Mouse (Mus musculus) spleen, postnatal 10 days (tissue): ENCODE data around the gene Gpr4.

Source experiments
- DNase-seq, 2 experiments: peaks; one replicate each; pipeline ENCODE4 v3.0.0; 2021 to 2022; ENCODE audit warnings: low spot score in 2 of 2

Gene Gpr4

GRCm38 (mm10) chr7:19211996-19212755 is at the start of gene Gpr4:
Gpr4 (plus strand) TSS chr7:19212538.
- DNase-seq, result no peak

- DNase-seq, result no peak
Observed at GRCm38 (mm10) chr7:19162928-19163327, 49.4 kb upstream of the Gpr4 start.

GRCm38 (mm10) chr7:19163752-19164151 is 48.6 kb upstream of the Gpr4 start:
- no peak for DNase-seq

- no peak for DNase-seq
Observed at GRCm38 (mm10) chr7:19164189-19164588, 48.1 kb upstream of the Gpr4 start.

GRCm38 (mm10) chr7:19164978-19165377 is 47.4 kb upstream of the Gpr4 start:
- DNase-seq, result peak in 1 of 2 experiments; percentile 53

GRCm38 (mm10) chr7:19165656-19166423 is 46.5 kb upstream of the Gpr4 start, which contains the start of gene Gipr:
Gipr (minus strand) TSS chr7:19166127.
- no peak for DNase-seq

GRCm38 (mm10) chr7:19166990-19167389 is 45.3 kb upstream of the Gpr4 start:
- no peak for DNase-seq

DNA sequence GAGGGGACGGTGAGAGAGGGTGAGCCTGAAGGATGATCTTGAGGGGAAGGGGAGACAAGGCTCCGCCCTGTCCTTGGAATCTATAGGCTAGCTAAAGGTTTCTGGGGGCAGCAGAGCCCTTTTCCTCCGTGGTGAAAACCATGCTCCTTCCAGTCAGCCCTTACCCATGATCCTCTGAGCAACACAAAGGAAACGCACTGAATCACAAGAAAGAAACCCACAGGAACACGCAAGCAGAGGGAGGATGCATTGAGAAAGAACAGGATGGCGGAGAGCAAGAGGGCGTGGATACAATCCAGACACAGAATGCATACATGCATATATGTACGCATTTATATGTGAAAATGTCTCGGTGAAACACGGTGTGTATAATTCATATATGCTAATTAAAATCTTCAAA is 42.8 kb upstream of the Gpr4 start:
- DNase-seq, result no peak

- no peak for DNase-seq
Observed at GRCm38 (mm10) chr7:19170142-19170541, 42.2 kb upstream of the Gpr4 start.

- no peak for DNase-seq
Observed at GRCm38 (mm10) chr7:19171831-19172230, 40.5 kb upstream of the Gpr4 start.

- DNase-seq, result peak; percentile 57 to 86
Observed at GRCm38 (mm10) chr7:19172874-19173273, 39.5 kb upstream of the Gpr4 start.

GRCm38 (mm10) chr7:19175708-19176515 is 36.4 kb upstream of the Gpr4 start, which contains the start of gene Eml2:
Eml2 (plus strand) TSS chr7:19176421.
- peak in 1 of 2 experiments; percentile 42 for DNase-seq

GRCm38 (mm10) chr7:19176516-19176947 is 35.8 kb upstream of the Gpr4 start:
- DNase-seq, result no peak

GRCm38 (mm10) chr7:19177216-19177615 is 35.1 kb upstream of the Gpr4 start:
- DNase-seq, result no peak

- DNase-seq, result no peak
Observed at GRCm38 (mm10) chr7:19178035-19178434, 34.3 kb upstream of the Gpr4 start.

GRCm38 (mm10) chr7:19178443-19179092 is 33.8 kb upstream of the Gpr4 start:
- peak; percentile 78 to 88 for DNase-seq

DNA sequence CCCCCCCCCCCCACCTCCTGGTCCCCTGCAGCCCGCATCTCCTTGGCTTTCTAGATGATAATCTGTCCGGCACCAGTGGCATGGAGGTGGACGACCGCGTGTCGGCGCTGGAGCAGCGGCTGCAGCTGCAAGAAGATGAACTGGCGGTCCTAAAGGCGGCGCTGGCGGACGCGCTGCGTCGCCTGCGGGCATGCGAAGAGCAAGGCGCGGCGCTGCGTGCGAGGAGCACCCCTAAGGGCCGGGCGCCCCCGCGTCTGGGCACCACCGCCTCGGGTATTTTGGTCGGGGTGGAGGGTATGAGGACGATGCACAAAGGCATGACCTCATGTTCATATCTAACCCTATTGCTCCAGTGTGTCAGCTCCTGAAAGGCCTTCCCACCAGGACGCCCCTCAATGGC is 33.2 kb upstream of the Gpr4 start:
- peak; percentile 25 to 77 for DNase-seq

GRCm38 (mm10) chr7:19179936-19180335 is 32.4 kb upstream of the Gpr4 start:
- DNase-seq, result no peak

GRCm38 (mm10) chr7:19180862-19181429 is 31.4 kb upstream of the Gpr4 start:
- DNase-seq, result peak in 1 of 2 experiments; percentile 48

- DNase-seq, result no peak
Observed at GRCm38 (mm10) chr7:19184250-19184649, 28.1 kb upstream of the Gpr4 start.

- no peak for DNase-seq
Observed at GRCm38 (mm10) chr7:19184758-19185157, 27.6 kb upstream of the Gpr4 start.
